Mouse (Mus musculus) olfactory bulb, adult 2 months (tissue): ENCODE measurements around the gene Pan2.

Source experiments
- CTCF ChIP-seq: fragments of 200-500 bp; IDR thresholded peaks from 2 replicates; pipeline ENCODE4 v1.5.1; 2012; ENCODE audit warnings: low read depth, mild to moderate bottlenecking, low read length, moderate library complexity; ENCODE audit not compliant: insufficient read depth
- POLR2A ChIP-seq: fragments of 200-500 bp; IDR thresholded peaks from 2 replicates; pipeline ENCODE4 v1.6.1; 2012; ENCODE audit warnings: mild to moderate bottlenecking, low read depth, low read length, moderate library complexity; ENCODE audit not compliant: insufficient read depth

- TF ChIP-seq CTCF (no peak), POLR2A (no peak)
Measured at GRCm38 (mm10) chr10:128343436-128343835, 40.3 kb downstream of the Pan2 start.
